Mouse (Mus musculus): ENCODE results near the gene Nme6. TPM values are rescaled to one million over a fixed set of nuclear protein-coding genes. Genes with fewer than 3 reads are reported as not detected.

Nme6 gene
- polyA plus RNA-seq, 1 experiment, result 6.4 TPM

DNA sequence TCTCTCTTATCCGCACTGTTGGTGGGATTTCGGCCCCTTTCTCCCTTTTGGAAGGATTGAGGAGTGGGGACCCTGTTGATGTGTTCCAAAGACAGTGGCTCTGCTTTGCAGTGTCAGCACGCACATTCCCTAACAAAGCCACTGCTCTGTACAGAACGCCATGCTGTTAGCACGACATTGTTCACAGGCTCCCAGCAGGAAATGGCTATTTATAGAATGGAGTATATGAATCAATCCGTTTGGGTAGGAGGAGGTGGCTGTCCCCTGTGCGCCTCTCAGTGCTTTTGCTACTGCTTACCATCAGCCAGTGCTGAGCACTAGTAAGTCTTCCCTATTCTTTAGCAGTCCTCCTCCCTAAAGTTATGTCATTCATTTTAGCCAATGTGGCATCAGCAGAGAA is 19.1 kb upstream of the Nme6 start:
- no peak overlapping the region for H3K4me3 ChIP-seq (replicated peaks)
- H3K27me3 ChIP-seq (replicated peaks), result peaks cover 10% of the 10 kb centered on the region
- H3K36me3 ChIP-seq (replicated peaks; ENCODE audit: low read length), result no peaks in the 10 kb centered on the region
- H3K4me1 ChIP-seq, result peaks cover 5% of the 10 kb centered on the region
- H3K9me3 ChIP-seq, result no peaks in the 10 kb centered on the region
- no peak for TF ChIP-seq FLI1 (IDR thresholded peaks at IDR 0.05; ENCODE audit: low read length)
- no peak for TF ChIP-seq GATA1 (IDR thresholded peaks at IDR 0.05; ENCODE audit: borderline replicate concordance, low read length)

DNA sequence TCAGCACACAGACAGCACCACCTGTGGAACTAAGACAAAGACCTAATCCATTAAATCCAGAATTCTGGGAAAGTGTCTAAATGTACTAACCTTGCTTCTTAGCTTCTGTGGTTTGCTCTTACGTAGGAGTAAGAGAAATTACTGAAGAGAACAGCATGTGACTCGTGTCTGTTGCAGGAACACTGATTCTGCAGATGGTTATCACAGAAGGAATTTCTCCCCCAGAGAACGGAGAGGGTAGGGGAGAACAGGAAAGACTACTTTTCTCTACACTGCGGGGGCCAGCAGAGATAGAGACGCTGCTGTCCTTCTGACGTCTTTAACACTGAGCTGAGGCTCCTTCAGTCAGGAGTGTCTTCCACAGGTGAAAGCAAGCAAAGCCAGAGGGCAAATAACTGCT is 16.2 kb upstream of the Nme6 start:
- H3K27me3 ChIP-seq (replicated peaks), result peaks cover 12% of the 10 kb centered on the region
- no peaks in the 10 kb centered on the region for H3K36me3 ChIP-seq (replicated peaks; ENCODE audit: low read length)
- H3K4me1 ChIP-seq, result peaks cover 5% of the 10 kb centered on the region
- TF ChIP-seq FLI1 (IDR thresholded peaks at IDR 0.05; ENCODE audit: low read length) (no peak), GATA1 (IDR thresholded peaks at IDR 0.05; ENCODE audit: borderline replicate concordance, low read length) (no peak)
- H3K9me3 ChIP-seq, result no peaks in the 10 kb centered on the region
- H3K4me3 ChIP-seq (replicated peaks), result no peak overlapping the region

DNA sequence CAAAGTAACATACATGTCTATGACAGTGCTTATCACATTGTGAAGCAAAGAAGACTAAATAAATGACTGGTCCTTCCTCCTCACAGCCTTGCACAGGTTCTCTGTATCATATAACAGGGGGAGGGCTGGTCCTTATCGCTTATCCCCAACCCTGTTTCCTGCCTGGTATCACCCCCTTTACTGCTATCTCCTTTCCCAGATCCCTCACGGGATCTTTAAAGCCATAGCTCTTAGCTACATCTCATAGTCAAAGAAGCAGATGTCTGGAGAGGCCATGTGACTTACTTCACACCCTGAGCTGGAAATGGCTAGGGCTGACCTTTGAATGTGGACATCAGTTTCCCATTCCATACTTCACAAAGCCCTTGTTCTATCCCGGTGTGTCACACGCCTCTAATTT is 6.8 kb upstream of the Nme6 start:
- Histone ChIP-seq H3K9me3 (no peaks in the 10 kb centered on the region), H3K4me1 (peaks cover 9% of the 10 kb centered on the region), H3K4me3 (replicated peaks) (no peak overlapping the region), H3K27me3 (replicated peaks) (peaks cover 5% of the 10 kb centered on the region), H3K36me3 (replicated peaks; ENCODE audit: low read length) (no peaks in the 10 kb centered on the region)
- no peak for TF ChIP-seq FLI1 (IDR thresholded peaks at IDR 0.05; ENCODE audit: low read length)

DNA sequence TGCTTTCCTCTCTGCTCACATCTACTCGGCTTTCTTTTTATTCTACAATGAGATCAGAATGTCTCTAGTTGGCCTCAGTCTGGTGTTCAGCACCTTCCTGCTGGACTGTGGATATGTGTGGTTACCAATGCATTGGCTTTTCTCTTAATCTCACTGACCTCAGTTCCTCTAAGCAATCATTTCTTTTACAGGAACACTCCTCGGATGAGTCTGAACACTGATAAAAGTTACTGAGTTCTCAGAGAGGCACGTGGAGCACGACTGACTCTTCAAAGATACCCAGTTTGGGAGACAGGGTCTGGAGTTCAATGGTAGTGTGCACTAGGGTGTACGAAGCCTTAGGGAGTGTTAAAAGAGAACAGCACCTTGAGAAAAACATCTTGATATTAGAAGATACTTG is 6.4 kb upstream of the Nme6 start:
- H3K9me3 ChIP-seq, result no peaks in the 10 kb centered on the region
- H3K36me3 ChIP-seq (replicated peaks; ENCODE audit: low read length), result no peaks in the 10 kb centered on the region
- H3K4me1 ChIP-seq, result peaks cover 9% of the 10 kb centered on the region
- H3K27me3 ChIP-seq (replicated peaks), result peaks cover 5% of the 10 kb centered on the region
- TF ChIP-seq GATA1 (IDR thresholded peaks at IDR 0.05; ENCODE audit: borderline replicate concordance, low read length) (no peak), FLI1 (IDR thresholded peaks at IDR 0.05; ENCODE audit: low read length) (no peak)
- H3K4me3 ChIP-seq (replicated peaks), result no peak overlapping the region

DNA sequence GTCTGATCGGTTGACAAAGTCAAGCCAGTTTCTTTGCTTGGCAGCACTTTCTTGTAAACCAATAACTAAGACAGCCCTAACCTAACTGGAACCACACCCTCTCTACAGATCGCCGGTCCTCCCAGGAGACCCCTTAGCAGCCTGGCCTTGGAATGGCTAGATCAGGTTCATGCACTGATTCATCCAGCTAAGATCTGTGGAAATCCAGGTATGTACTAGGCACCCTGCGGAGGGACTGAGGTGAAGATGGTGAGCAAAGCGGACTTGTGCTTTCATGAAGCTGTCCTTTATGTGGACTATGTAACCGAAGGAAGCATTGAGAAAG is 501 bp downstream of the Nme6 start:
- Histone ChIP-seq H3K9me3 (no peaks in the 10 kb centered on the region), H3K4me1 (peaks cover 13% of the 10 kb centered on the region), H3K27me3 (replicated peaks) (no peaks in the 10 kb centered on the region), H3K4me3 (replicated peaks) (peak overlapping the region; percentile 95), H3K36me3 (replicated peaks; ENCODE audit: low read length) (peaks cover 11% of the 10 kb centered on the region)
- TF ChIP-seq GATA1 (IDR thresholded peaks at IDR 0.05; ENCODE audit: borderline replicate concordance, low read length) (no peak), FLI1 (IDR thresholded peaks at IDR 0.05; ENCODE audit: low read length) (no peak)

- Histone ChIP-seq H3K4me3 (replicated peaks) (no peak within 1 kb of the TSS), H3K27me3 (replicated peaks) (no peaks in the 10 kb centered on the region), H3K36me3 (replicated peaks; ENCODE audit: low read length) (peaks cover 4% of the 10 kb centered on the region), H3K9me3 (no peaks in the 10 kb centered on the region), H3K4me1 (no peaks in the 10 kb centered on the region)
- TF ChIP-seq FLI1 (IDR thresholded peaks at IDR 0.05; ENCODE audit: low read length) (no peak), GATA1 (IDR thresholded peaks at IDR 0.05; ENCODE audit: borderline replicate concordance, low read length) (no peak)
These were observed 16.8 kb downstream of the Nme6 start, which contains the start of gene Camp for GRCm38 (mm10) chr9:109849312-109849758. Gene Camp (minus strand): TSS chr9:109849617.

- H3K27me3 ChIP-seq (replicated peaks), result no peaks in the 10 kb centered on the region
- no peaks in the 10 kb centered on the region for H3K4me1 ChIP-seq
These were observed 17.6 kb downstream of the Nme6 start for GRCm38 (mm10) chr9:109850099-109850498.

GRCm38 (mm10) chr9:109854341-109854740 is 21.8 kb downstream of the Nme6 start:
- no peaks in the 10 kb centered on the region for H3K36me3 ChIP-seq (replicated peaks; ENCODE audit: low read length)
- no peaks in the 10 kb centered on the region for H3K9me3 ChIP-seq
- H3K4me3 ChIP-seq (replicated peaks), result peak overlapping the region; percentile 51
- TF ChIP-seq GATA1 (IDR thresholded peaks at IDR 0.05; ENCODE audit: borderline replicate concordance, low read length) (no peak), FLI1 (IDR thresholded peaks at IDR 0.05; ENCODE audit: low read length) (no peak)
- H3K27me3 ChIP-seq (replicated peaks), result peaks cover 6% of the 10 kb centered on the region
- H3K4me1 ChIP-seq, result 0 out of 2 replicates have a peak, but pooled peaks cover 3% of the 10 kb centered on the region

More at GRCm38 (mm10) chr9:109850099-109850498, 17.6 kb downstream of the Nme6 start:
- no peaks in the 10 kb centered on the region for H3K9me3 ChIP-seq
- no peak overlapping the region for H3K4me3 ChIP-seq (replicated peaks)
- peaks cover 3% of the 10 kb centered on the region for H3K36me3 ChIP-seq (replicated peaks; ENCODE audit: low read length)
- TF ChIP-seq FLI1 (IDR thresholded peaks at IDR 0.05; ENCODE audit: low read length), result no peak

- H3K4me3 ChIP-seq (replicated peaks), result no peak overlapping the region
- 0 out of 2 replicates have a peak, but pooled peaks cover 3% of the 10 kb centered on the region for H3K4me1 ChIP-seq
- peaks cover 12% of the 10 kb centered on the region for H3K27me3 ChIP-seq (replicated peaks)
- H3K9me3 ChIP-seq, result no peaks in the 10 kb centered on the region
- TF ChIP-seq FLI1 (IDR thresholded peaks at IDR 0.05; ENCODE audit: low read length) (no peak), GATA1 (IDR thresholded peaks at IDR 0.05; ENCODE audit: borderline replicate concordance, low read length) (no peak)
- no peaks in the 10 kb centered on the region for H3K36me3 ChIP-seq (replicated peaks; ENCODE audit: low read length)
These were observed 23.4 kb downstream of the Nme6 start for GRCm38 (mm10) chr9:109855947-109856346.

GRCm38 (mm10) chr9:109862397-109863044 is 30.0 kb downstream of the Nme6 start:
- Histone ChIP-seq H3K27me3 (replicated peaks) (peaks cover 16% of the 10 kb centered on the region), H3K4me1 (peaks cover 26% of the 10 kb centered on the region), H3K9me3 (no peaks in the 10 kb centered on the region), H3K36me3 (replicated peaks; ENCODE audit: low read length) (no peaks in the 10 kb centered on the region), H3K4me3 (replicated peaks) (peak overlapping the region; percentile 88)
- TF ChIP-seq GATA1 (IDR thresholded peaks at IDR 0.05; ENCODE audit: borderline replicate concordance, low read length) (no peak), FLI1 (IDR thresholded peaks at IDR 0.05; ENCODE audit: low read length) (no peak)

Data from megakaryocyte, embryonic 14.5 days (primary cell).